Mouse (Mus musculus) limb, embryonic 15.5 days (tissue): ENCODE results near the gene Frmd4a. TPM values are rescaled to one million over a fixed set of nuclear protein-coding genes. Genes with fewer than 3 reads are reported as not detected.

Experiments
- ATAC-seq: fragments of 200-750 bp; cut with Nextera tagmentation; 2 replicates; pipeline ENCODE4 v1.8.0; 2017; ENCODE audit warnings: low read depth, moderate TSS enrichment; ENCODE audit not compliant: insufficient number of reproducible peaks, low FRiP score, low TSS enrichment
- H3K27ac ChIP-seq: fragments of 300-500 bp; sonication (generic); 2 replicates; pipeline ENCODE4 v1.5.1; 2015; ENCODE audit warnings: moderate library complexity, mild to moderate bottlenecking, inconsistent platforms
- H3K27me3 ChIP-seq: fragments of 300-500 bp; sonication (generic); 2 replicates; pipeline ENCODE4 v1.6.1; 2015; ENCODE audit warnings: inconsistent platforms
- H3K36me3 ChIP-seq: fragments of 300-500 bp; sonication (generic); 2 replicates; pipeline ENCODE4 v1.6.1; 2015; ENCODE audit warnings: inconsistent platforms
- H3K4me1 ChIP-seq: fragments of 300-500 bp; sonication (generic); 2 replicates; pipeline ENCODE4 v1.6.1; 2015; ENCODE audit warnings: inconsistent platforms
- H3K4me2 ChIP-seq: fragments of 300-500 bp; sonication (generic); 2 replicates; pipeline ENCODE4 v1.6.1; 2015; ENCODE audit warnings: mild to moderate bottlenecking, inconsistent platforms
- H3K4me3 ChIP-seq: fragments of 300-500 bp; sonication (generic); 2 replicates; pipeline ENCODE4 v1.5.1; 2015; ENCODE audit warnings: mild to moderate bottlenecking, inconsistent platforms
- H3K9ac ChIP-seq: fragments of 300-500 bp; sonication (generic); 2 replicates; pipeline ENCODE4 v1.6.1; 2015; ENCODE audit warnings: inconsistent platforms
- H3K9me3 ChIP-seq: fragments of 300-500 bp; sonication (generic); 2 replicates; pipeline ENCODE4 v1.6.1; 2016; ENCODE audit warnings: inconsistent platforms
- WGBS: fragments of 180-500 bp; shearing (Covaris S2); methylation state at CpG from one replicate; pipeline ENCODE4 v1.1.7; 2015; 5-methylcytosine and 5-hydroxymethylcytosine counted together
- polyA plus RNA-seq: library from polyadenylated mRNA; unstranded; fragments of >200 nt; fragmentation: Nextera tagmentation; extraction: Ambion mirVana; gene quantifications from 2 replicates; pipeline ENCODE4 v1.2.1, GENCODE M21; 2015

The Frmd4a gene
- polyA plus RNA-seq, 1 experiment from 2014 or later = 34.1 TPM

GRCm38 (mm10) chr2:4152521-4153040 lies 135.1 kb downstream of the Frmd4a start:
- Histone ChIP-seq H3K27me3 (no peaks in the 10 kb centered on the region), H3K4me3 (peak overlapping the region; percentile 44), H3K4me1 (peaks cover 13% of the 10 kb centered on the region; the same call in 1 of the 2 replicates), H3K36me3 (no peaks in the 10 kb centered on the region), H3K9ac (0 out of 2 replicates have a peak overlapping the region, but pooled peaks have one; percentile 14), H3K4me2 (peak overlapping the region; percentile 79), H3K9me3 (no peaks in the 10 kb centered on the region), H3K27ac (no peak overlapping the region)
- no peak for ATAC-seq
- WGBS = 6% methylated on average over 14 of the region's 14 CpGs

- peak overlapping the region; percentile 44 for H3K4me3 ChIP-seq
- H3K27ac ChIP-seq = no peak overlapping the region
- H3K9ac ChIP-seq = 0 out of 2 replicates have a peak overlapping the region, but pooled peaks have one; percentile 14
- peak overlapping the region; percentile 79 for H3K4me2 ChIP-seq
- ATAC-seq = no peak
- no peaks in the 10 kb centered on the region for H3K27me3 ChIP-seq
- 5% methylated on average over 16 of the region's 16 CpGs for WGBS
- H3K36me3 ChIP-seq = no peaks in the 10 kb centered on the region
- no peaks in the 10 kb centered on the region for H3K9me3 ChIP-seq
- peaks cover 13% of the 10 kb centered on the region; the same call in 1 of the 2 replicates for H3K4me1 ChIP-seq
Observed at GRCm38 (mm10) chr2:4153131-4153631, 135.7 kb downstream of the Frmd4a start.

- WGBS = 58% methylated on average over 5 of the region's 5 CpGs
- Histone ChIP-seq H3K4me2 (peak overlapping the region; percentile 79), H3K27ac (no peak overlapping the region), H3K27me3 (no peaks in the 10 kb centered on the region), H3K9me3 (no peaks in the 10 kb centered on the region), H3K9ac (no peak overlapping the region), H3K36me3 (no peaks in the 10 kb centered on the region), H3K4me1 (peaks cover 13% of the 10 kb centered on the region; the same call in 1 of the 2 replicates), H3K4me3 (no peak overlapping the region)
- ATAC-seq = no peak
Observed at GRCm38 (mm10) chr2:4154036-4154653, 136.6 kb downstream of the Frmd4a start.

- Histone ChIP-seq H3K4me2 (no peak overlapping the region), H3K4me3 (no peak overlapping the region), H3K9ac (no peak overlapping the region), H3K27ac (no peak overlapping the region), H3K4me1 (peaks cover 13% of the 10 kb centered on the region; the same call in 1 of the 2 replicates), H3K9me3 (no peaks in the 10 kb centered on the region), H3K36me3 (no peaks in the 10 kb centered on the region), H3K27me3 (no peaks in the 10 kb centered on the region)
- 88% methylated on average over 4 of the region's 4 CpGs for WGBS
- ATAC-seq = no peak
Observed at GRCm38 (mm10) chr2:4154654-4155047, 137.1 kb downstream of the Frmd4a start.

- Histone ChIP-seq H3K4me2 (no peak overlapping the region), H3K4me3 (no peak overlapping the region), H3K27ac (no peak overlapping the region), H3K4me1 (peaks cover 13% of the 10 kb centered on the region; the same call in 1 of the 2 replicates), H3K36me3 (no peaks in the 10 kb centered on the region), H3K9me3 (no peaks in the 10 kb centered on the region), H3K27me3 (no peaks in the 10 kb centered on the region), H3K9ac (no peak overlapping the region)
- no peak for ATAC-seq
Observed at GRCm38 (mm10) chr2:4155406-4155805, 137.9 kb downstream of the Frmd4a start.

- no peak for ATAC-seq
- Histone ChIP-seq H3K4me3 (no peak overlapping the region), H3K9me3 (no peaks in the 10 kb centered on the region), H3K4me2 (no peak overlapping the region), H3K9ac (no peak overlapping the region), H3K36me3 (no peaks in the 10 kb centered on the region), H3K4me1 (peaks cover 13% of the 10 kb centered on the region; the same call in 1 of the 2 replicates), H3K27ac (no peak overlapping the region), H3K27me3 (no peaks in the 10 kb centered on the region)
Observed at GRCm38 (mm10) chr2:4156511-4156910, 139.0 kb downstream of the Frmd4a start.

GRCm38 (mm10) chr2:4157396-4157795 lies 139.9 kb downstream of the Frmd4a start:
- H3K9me3 ChIP-seq = no peaks in the 10 kb centered on the region
- no peaks in the 10 kb centered on the region for H3K27me3 ChIP-seq
- H3K4me2 ChIP-seq = no peak overlapping the region
- H3K4me3 ChIP-seq = no peak overlapping the region
- WGBS = 68% methylated on average over 4 of the region's 4 CpGs
- ATAC-seq = no peak
- peaks cover 13% of the 10 kb centered on the region; the same call in 1 of the 2 replicates for H3K4me1 ChIP-seq
- H3K9ac ChIP-seq = no peak overlapping the region
- H3K27ac ChIP-seq = no peak overlapping the region
- H3K36me3 ChIP-seq = no peaks in the 10 kb centered on the region

- no peaks in the 10 kb centered on the region for H3K36me3 ChIP-seq
- no peak overlapping the region for H3K27ac ChIP-seq
- no peaks in the 10 kb centered on the region for H3K9me3 ChIP-seq
- no peaks in the 10 kb centered on the region for H3K4me1 ChIP-seq
- H3K4me2 ChIP-seq = no peak overlapping the region
- no peak overlapping the region for H3K9ac ChIP-seq
- no peaks in the 10 kb centered on the region for H3K27me3 ChIP-seq
- no peak overlapping the region for H3K4me3 ChIP-seq
- 84% methylated on average over 15 of the region's 15 CpGs for WGBS
- no peak for ATAC-seq
Observed at GRCm38 (mm10) chr2:4159574-4160203, 142.2 kb downstream of the Frmd4a start.

- Histone ChIP-seq H3K36me3 (no peaks in the 10 kb centered on the region), H3K9me3 (no peaks in the 10 kb centered on the region), H3K27ac (no peak overlapping the region), H3K4me2 (no peak overlapping the region), H3K4me1 (peaks cover 6% of the 10 kb centered on the region; the same call in 1 of the 2 replicates), H3K27me3 (no peaks in the 10 kb centered on the region), H3K4me3 (no peak overlapping the region), H3K9ac (no peak overlapping the region)
- WGBS = 87% methylated on average over 2 of the region's 2 CpGs
- ATAC-seq = no peak
Observed at GRCm38 (mm10) chr2:4166191-4166590, 148.7 kb downstream of the Frmd4a start.

- H3K27ac ChIP-seq = no peak overlapping the region
- no peak overlapping the region for H3K4me2 ChIP-seq
- peaks cover 6% of the 10 kb centered on the region; the same call in 1 of the 2 replicates for H3K4me1 ChIP-seq
- no peak overlapping the region for H3K4me3 ChIP-seq
- no peak for ATAC-seq
- no peaks in the 10 kb centered on the region for H3K9me3 ChIP-seq
- no peaks in the 10 kb centered on the region for H3K36me3 ChIP-seq
- H3K9ac ChIP-seq = no peak overlapping the region
- no peaks in the 10 kb centered on the region for H3K27me3 ChIP-seq
- WGBS = 81% methylated on average over 6 of the region's 6 CpGs
Observed at GRCm38 (mm10) chr2:4167131-4167530, 149.6 kb downstream of the Frmd4a start.

- no peaks in the 10 kb centered on the region for H3K27me3 ChIP-seq
- H3K4me1 ChIP-seq = peaks cover 6% of the 10 kb centered on the region; the same call in 1 of the 2 replicates
- H3K4me2 ChIP-seq = no peak overlapping the region
- ATAC-seq = no peak
- H3K9me3 ChIP-seq = no peaks in the 10 kb centered on the region
- 74% methylated on average over 10 of the region's 10 CpGs for WGBS
- H3K4me3 ChIP-seq = no peak overlapping the region
- H3K36me3 ChIP-seq = no peaks in the 10 kb centered on the region
- no peak overlapping the region for H3K27ac ChIP-seq
- no peak overlapping the region for H3K9ac ChIP-seq
Observed at GRCm38 (mm10) chr2:4169726-4170125, 152.2 kb downstream of the Frmd4a start.

- Histone ChIP-seq H3K9me3 (no peaks in the 10 kb centered on the region), H3K9ac (no peak overlapping the region), H3K36me3 (no peaks in the 10 kb centered on the region), H3K27me3 (no peaks in the 10 kb centered on the region), H3K4me3 (no peak overlapping the region), H3K27ac (no peak overlapping the region), H3K4me1 (peaks cover 6% of the 10 kb centered on the region; the same call in 1 of the 2 replicates), H3K4me2 (no peak overlapping the region)
- 83% methylated on average over 4 of the region's 4 CpGs for WGBS
- ATAC-seq = no peak
Observed at GRCm38 (mm10) chr2:4170189-4170588, 152.7 kb downstream of the Frmd4a start.
